Mouse (Mus musculus): ENCODE measurements at regions not wholly inside any gene's neighbourhood (a gene's known extent, or its start where the extent isn't known, plus 50 kb on each side); places are given as distances from the start of the nearest gene placed in this dataset.

DNA sequence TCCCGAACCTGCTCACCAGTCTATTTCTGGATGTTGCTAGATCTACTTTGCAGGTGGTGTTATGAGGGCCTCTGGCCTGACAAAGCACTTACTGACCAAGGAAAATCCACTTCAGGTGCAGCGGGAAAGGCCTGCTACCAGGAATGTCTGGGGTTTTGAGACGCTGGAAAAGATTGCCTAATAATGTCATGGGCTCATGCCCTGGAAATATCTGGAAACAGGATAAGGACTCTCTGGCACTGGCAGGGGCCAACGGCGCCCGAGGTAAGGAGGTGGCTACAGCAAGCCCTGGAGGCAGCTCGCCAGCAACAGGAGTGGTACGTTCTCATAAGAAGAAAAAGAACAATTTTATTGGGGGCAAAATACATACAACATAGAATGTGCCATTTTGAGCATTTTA, 94.7 kb downstream of the Zfp36l1 start:
- DNase-seq (ENCODE audit: low spot score in 2 of 2), result no peak

DNA sequence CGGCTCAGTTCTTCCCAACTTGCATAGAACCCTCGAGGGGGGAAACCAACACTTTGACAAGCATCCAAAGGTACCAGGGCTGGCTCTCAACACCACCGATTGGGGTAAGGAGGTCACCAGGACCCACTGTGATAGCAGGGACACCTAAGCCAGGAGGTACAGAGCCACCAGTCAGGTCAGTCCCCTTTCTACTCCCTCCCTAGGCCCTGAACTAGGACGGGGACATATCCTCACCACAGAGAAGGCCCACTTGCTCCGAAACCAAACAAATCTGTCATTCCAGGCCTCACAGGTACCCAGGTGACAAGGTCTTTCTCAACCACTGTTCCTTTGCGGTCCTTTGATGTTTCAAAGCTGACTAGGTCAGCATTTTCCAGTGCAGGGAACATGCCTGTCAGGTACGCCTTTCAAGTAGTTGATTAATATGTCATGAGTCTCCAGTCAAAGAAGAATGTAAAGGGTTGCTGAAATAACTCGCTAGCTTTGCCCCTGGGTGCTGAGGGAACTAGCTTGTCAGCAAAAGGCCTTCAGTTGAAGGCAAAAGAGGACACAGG, 95.4 kb downstream of the Zfp36l1 start:
- no peak for DNase-seq (ENCODE audit: low spot score in 2 of 2)

DNA sequence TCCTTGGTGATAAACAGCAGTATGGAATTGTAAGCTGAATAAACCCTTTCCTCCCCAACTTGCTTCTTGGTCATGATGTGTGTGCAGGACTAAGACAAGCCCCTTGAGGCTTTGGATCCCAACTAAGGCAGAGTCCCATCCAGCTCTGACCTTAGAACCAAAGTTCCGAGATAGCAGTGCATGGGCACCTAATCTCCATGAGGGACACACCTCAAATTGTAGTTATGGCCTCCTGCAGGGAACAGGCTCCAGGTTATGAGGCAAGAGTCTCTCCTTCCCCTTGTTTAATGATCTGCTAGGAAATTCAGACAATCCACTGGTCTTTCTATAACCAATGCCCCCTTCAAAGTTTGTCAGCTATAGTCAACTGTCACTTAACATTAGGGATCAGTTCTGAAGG, 96.9 kb downstream of the Zfp36l1 start:
- DNase-seq (ENCODE audit: low spot score in 2 of 2), result no peak

DNA sequence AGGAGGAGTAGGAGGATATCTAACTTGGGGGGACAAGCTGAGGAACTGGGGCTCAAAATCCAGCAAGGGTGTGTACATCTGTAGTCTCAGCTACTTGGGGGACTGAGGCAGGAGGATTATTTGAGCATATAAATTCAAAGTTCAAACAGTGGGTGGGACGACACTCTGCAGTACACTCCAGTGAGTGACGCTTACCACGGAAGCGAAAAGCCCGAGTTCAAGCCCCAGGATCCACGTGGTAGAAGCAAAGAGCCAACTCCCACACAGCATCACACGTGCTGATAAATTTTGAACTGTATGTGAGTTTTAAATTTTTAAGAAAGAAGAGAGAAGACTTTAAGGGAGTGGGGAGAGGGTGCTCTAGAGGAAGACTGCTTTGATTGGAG, 98.2 kb downstream of the Zfp36l1 start:
- DNase-seq (ENCODE audit: low spot score in 2 of 2), result no peak

DNA sequence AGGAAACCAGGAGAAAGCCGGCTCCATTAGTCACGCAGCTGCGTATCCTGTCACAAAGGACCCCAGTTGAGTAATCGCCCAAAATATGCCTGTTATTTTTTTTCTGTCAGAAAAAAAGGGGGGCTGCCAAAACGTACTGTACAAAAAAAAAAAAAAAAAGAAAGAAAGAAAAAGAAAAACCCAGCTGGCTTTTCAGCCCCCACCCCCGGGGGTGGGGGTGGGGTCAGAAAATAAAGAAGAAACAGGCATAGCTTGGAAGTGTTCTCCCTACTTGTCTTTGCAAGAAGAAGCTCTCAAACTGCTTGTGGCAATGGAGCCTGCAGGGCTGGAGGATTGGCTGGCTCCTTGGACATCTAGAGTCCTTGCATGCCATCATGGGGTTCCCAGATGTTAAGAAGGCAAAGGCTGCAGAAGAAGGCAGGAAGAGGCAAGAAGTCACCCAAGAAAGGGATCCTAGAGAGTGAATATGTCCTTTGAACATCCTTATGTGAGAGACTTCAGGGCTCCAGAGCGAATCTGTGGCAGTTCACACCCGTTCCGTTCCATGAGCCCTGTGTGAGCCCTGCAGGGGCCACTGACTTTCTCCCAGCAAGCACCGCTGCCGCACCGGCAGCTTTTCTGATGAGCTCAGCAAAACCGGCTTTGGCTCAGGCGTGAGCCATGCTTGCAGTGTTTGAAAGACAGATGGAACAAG, 98.8 kb downstream of the Zfp36l1 start:
- DNase-seq (ENCODE audit: low spot score in 2 of 2), result peak in 1 of 2 experiments; percentile 39

DNA sequence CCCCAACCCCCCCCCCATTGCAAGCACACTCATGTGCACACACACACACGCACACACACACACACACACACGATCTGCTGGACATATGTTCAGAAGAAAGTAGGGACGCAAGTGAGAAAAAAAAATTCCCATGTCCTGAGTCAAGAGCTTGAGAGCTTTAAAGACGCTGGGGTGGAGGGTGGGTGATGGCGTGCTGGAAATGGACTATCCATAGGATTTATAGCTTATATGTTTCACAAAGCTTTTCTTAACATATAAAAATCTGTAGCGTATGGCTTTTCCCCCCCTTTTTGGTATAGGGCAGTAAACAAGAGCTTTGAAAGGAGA, 99.3 kb downstream of the Zfp36l1 start:
- no peak for DNase-seq (ENCODE audit: low spot score in 2 of 2)

DNA sequence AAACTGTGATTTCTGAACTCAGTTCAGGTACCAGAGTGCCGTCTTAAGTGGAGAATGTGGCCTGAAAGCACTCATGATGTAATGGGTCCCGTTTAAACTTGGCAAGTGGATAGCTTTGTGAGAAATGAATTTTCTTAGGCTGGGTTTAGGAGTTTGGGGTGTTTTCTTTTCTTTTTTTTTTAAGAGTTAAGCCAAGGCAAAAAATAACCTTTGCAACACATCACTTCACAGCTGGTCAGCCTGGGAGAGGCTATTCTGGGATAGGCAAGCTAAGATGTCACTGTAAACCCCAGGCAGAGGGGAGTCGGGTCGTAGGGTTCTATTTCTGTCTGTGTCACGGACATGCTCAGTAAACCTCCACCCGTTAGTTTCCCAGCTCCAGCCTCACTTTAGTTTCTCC, 100.9 kb downstream of the Zfp36l1 start:
- no peak for DNase-seq (ENCODE audit: low spot score in 2 of 2)

DNA sequence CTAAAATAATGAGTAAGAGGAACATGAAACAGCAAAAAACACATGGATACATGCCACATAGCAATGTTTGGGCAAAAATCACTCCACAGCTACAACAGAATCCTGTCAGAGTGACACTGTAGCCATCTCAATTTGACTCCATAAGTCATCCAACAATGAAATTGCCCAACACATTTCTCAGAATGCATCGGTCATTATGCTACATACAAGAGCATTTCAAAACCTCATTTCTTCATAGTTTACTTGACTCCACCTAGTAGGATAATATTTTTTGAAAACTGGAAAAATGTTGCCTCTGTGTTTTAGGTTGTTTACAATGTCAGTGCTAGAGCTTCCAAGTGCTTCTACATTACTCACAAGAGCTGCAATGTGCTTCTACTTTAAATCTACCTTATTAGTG, 101.9 kb downstream of the Zfp36l1 start:
- no peak for DNase-seq (ENCODE audit: low spot score in 2 of 2)

DNA sequence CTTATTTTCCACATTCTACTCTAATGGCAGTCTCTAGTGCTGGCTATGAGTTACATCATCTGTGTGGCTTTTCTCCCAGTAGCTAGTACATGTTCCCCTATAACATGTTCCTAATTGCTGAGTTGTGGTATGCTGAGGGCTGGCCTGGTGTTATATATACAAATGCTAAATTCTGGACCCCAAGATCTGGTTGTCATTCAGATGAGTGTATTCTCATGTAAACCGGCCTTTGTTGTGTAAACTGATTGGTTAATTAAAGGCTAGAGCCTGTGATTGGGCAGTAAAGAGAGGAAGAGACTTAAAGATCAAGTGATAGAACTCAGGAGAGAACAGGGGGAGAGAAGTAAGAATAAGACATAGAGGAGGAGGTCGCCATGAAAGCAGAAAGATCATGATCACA, 102.6 kb downstream of the Zfp36l1 start:
- no peak for DNase-seq (ENCODE audit: low spot score in 2 of 2)

DNA sequence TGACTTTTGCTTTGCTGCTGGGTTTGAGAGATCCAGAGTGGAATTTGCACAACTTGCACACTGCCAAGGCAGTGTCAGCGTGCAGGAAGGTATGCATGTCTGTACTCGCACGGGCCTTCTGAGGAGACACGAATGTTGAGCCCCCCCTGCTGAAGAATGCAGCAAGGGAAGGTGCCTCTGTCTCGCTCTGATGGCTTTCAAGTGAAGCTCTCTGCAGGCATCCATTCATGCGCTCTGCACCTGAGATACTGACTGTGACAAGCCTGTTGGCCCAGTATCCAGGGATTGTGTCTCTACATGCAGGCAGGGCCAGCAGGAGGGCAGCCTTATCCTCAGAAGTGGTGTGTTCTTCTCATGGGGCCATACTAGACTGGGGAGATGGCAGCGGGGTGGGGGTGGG, 105.0 kb downstream of the Zfp36l1 start:
- DNase-seq (ENCODE audit: low spot score in 2 of 2), result peak in 1 of 2 experiments; percentile 33

DNA sequence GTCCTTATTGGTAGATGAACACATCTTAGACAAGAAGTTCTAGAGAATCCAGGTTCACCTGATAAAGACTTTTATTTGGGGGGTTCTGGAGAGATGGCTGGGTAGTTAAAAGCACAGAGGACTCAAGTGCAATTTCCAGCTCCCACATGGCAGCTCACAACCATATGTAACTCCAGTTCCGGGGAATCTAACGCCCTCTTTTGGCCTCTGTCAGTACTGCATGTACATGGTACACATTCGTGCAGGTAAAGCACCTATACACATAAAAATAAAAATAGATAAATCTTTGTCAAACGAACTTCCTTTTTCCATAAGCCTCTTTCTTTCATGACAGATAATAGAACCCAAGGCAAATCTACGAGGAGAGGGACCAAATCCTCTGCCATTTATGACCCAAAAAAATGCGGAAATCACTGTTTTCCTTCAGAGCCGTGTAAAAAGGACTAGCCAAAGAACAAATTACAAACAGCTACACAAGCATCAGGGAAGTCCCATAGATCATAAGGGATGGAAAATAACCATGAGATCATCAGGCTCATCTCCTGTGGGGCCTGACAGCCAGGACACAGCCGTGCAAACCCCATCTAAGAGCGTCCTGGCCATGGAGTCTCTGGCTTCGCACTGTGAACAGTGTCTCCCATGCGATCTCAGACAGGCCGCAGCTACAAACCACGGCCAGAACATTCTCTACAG, 107.4 kb downstream of the Zfp36l1 start:
- no peak for DNase-seq (ENCODE audit: low spot score in 2 of 2)

DNA sequence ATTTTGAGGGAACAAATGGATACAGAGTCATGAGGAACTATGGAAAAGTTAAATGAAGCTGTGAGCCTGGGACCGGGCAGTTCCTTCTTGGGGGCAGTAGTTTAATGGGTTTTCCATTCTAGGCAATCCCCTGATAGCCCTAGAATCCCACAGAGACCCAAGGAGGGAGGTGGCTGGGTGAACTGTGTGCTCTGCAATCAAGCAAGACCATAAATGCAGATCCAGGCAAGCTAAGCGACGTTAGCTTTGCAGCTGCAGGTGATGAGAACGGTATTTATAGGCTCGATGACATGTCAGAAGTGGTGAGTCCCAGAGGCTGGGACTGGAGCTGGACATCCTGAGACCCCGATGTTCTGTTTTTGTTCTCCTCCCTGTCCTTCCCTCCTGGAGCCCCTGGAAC, 108.2 kb downstream of the Zfp36l1 start:
- DNase-seq (ENCODE audit: low spot score in 2 of 2), result no peak

DNA sequence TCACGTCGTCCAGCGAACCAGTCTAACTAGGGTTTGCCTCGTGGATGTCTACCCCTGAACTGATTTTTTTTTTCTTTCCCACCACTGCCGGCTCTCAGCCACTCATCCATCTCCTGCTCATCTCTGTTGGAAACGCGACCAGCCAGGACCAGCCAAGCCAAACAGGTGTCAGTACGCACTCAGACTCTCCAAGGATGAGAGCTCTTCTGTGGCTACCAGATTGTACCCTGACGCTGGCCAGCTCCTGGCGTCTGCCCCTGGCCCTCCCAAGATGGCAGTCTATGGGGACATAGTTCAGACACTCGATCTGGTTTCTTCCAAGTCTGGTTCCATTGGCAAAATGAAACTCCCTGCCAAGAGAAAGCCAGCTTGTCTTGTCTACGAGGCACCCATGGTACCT, 109.3 kb downstream of the Zfp36l1 start:
- DNase-seq (ENCODE audit: low spot score in 2 of 2), result no peak

DNA sequence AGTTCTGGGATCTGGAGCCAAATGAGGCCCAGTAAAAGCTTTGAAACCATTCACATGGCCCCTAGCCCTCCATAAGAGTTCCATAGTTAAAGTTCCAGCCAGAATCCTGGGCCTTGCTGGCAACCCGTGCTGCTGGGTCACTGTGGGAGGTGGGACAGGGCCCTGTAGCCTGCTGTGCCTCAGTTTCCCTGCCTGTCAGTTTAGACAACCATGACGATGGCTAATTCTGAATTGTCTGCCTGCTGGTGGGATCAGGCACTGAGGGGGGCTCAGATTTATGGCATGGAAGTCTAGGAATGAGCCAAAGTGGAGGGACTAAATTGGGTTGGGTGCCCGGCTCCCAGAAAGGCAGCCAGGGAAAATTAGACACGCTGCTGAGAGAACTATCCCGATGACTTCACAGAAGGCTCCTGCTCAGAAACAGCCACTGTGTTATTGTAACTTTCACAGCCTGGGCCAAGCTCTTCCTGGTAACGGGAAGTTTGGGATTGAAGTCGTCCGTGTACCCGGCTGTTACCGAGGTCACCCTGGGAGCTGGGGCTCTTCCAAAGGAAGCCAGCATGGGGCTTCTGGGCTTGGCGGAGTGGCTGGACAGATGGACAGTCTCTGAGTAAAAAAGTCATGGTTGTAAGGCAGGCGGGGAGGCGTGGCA, 110.2 kb downstream of the Zfp36l1 start:
- no peak for DNase-seq (ENCODE audit: low spot score in 2 of 2)

DNA sequence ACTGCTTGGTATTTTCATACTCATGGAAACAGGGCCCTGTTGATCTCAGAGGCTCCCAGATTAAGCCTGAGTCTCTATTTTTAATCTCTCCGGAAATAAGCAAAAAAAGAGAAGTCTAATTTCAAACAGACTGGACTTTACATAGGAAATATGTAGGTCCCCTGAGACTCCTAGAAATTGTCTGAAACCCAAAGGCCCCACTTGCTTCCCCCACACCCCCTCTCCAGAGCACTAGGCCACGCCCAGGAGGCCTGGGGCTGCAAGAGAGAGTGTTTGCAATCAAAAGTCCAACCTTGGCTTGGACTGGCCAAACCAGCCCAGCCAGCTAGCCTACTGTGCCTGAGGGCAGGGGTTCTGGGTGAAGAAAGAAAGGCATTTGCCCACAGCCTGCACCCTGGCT, 111.0 kb downstream of the Zfp36l1 start:
- peak; percentile 55 to 77 for DNase-seq (ENCODE audit: low spot score in 2 of 2)

DNA sequence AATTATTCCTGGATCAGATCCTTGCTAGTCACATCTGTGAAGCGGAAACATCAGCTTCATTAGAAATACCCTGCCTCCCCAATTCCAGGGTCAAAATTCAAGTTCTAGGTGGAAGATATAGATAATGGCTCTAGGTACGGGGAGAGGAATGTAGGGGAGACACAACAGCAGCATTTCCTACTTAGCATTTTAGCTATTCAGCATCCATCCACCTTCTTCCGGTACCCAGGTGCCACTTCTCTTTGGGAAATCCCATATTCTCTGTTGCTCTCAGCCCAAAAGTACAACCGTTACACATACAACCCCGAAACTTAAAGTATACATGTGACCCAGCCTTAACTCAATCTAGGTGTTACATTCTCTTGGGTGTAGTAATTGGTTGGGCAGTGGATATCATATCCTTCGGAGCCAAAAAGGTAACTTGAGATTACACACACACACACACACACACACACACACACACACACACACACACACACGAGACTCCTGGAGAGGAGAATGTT, 112.9 kb downstream of the Zfp36l1 start:
- DNase-seq (ENCODE audit: low spot score in 2 of 2), result no peak

DNA sequence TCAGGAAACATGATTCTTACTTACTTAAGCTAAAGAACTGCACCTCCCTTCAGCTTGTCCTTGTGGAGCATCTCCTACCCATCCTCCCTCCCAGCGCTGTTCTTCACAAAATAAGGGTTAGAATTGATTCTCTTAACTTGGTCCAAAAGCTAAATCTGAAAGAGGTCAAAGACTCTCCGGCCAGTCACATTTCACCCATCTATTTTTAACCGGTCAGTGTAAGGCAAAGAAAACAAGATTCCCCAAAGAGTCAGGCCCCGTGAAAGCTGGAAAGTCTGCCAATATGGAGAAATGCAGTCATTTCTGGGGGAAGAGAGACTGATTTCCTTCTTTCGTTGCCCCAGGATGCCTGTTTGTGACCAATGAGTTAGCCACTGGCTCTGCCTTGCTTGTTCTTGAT, 114.0 kb downstream of the Zfp36l1 start:
- no peak for DNase-seq (ENCODE audit: low spot score in 2 of 2)

DNA sequence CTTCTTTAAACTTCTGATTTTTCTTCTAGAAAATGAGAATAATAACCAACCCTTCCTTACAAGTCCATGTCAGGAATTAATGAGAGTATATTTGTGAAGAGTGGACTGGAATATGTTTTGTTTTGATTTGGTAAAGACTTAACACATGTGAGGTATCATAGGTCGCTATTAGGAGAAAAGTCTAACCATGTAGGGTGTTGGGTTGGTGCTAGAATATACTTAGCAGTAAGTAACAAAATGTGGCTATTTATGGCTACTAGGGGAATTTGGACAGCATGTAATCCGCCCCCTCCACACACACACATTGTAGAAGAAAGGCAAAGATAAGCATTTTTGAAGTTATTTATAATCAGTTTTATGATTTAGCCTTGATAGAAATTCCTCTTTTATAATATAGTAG, 114.5 kb downstream of the Zfp36l1 start:
- DNase-seq (ENCODE audit: low spot score in 2 of 2), result no peak

DNA sequence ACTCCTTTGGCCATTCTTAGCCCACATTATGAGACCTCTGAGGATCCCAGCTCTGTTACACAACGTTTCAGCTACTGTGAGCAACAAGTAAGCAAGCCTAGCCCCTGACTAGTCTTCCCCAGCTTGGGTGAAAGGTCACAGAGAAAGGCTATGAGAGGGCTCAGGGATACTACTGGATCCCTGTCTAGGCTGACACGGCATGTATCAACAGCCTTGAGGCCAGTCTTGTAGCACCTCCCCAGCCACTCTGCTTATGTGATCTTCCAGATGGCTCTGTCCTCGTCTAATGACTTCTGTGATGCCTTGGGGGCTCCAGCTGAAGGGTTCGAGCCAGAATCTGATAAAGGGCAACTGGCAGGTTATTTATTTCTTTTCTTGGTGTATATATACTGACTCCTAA, 115.6 kb downstream of the Zfp36l1 start:
- no peak for DNase-seq (ENCODE audit: low spot score in 2 of 2)

DNA sequence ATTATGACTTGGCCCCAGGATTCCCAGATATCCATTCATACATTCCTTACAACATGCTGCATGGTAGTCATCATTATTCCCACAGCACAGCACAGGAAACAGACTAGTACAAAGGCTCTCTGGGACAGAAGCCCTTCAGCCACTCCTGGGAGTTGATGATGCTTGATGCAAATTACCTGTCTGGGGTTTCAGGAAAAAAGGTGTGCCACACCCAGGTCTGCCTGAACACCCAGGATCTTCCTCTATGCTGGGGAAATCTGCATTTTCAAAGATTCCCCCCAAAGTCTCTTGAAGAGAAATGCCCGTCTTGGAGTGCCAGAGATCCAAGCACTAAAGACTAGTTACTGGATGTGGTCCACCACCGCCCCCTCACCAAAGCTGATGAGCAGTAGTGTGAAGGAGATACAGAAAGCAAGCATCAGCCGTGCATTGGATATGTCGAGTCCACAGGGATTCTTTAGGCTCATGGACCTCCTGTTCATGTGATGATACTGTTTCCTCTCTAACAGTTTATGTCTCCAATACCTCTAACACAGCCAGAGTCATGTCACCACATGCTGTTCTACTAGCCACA, 117.2 kb downstream of the Zfp36l1 start:
- no peak for DNase-seq (ENCODE audit: low spot score in 2 of 2)

DNA sequence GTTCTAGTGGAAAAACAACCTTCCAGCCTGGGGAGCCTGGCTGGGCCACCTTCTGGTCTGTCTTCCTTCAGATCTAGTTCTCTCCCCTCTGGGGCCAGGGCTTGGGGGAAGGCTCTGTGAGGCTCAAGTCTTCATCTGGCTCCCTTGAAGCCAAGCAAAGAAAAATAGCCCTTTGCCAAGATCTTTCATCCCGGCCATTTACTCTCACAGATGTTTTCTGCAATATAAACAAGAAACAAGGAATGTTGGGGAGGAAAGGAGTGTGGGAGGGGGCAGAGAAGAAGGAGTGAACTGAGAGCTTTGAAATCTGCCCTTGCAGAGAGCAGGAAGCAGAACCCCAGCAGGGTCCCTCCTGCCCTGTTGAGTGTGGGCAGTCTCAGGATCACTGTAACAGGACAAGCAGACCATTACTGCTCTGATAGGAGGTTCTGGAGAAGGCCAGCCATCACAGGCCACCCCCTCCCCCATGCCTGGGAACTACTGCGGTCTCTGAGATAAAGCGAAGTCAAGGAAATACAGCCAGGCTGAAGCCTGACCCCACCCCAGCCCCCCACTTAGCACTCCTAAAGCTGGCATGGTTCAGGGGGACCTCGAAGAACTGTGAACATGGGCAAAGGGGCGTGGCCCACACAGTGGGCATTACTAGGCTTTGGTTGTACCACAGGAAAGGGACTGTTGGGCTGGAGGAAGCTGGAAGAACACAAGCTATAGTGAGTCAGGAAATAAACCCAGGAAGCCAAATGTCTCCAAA, 118.8 kb downstream of the Zfp36l1 start:
- no peak for DNase-seq (ENCODE audit: low spot score in 2 of 2)

DNA sequence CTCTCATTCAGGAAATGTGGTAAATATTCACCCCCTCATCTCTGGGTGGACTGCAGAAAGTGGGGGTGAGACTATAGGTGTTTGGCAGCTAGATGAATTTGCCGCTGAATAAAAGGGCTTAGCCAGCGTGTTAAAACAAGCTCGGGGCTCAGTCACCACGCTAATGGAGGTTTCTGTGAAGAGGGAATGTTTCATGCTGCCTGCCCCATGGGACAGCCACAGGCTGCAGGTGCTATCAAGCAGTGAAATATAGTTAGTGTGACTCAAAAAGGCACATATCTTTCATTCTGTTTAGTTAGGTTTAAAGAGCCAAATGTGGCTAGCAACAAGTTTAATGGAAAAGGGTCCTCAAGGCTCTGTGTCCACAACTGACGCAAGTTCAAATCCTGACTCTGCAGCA, 121.5 kb downstream of the Zfp36l1 start:
- DNase-seq (ENCODE audit: low spot score in 2 of 2), result no peak

All from urinary bladder, adult 18-20 months (tissue).